Mouse (Mus musculus) myocyte (in vitro differentiated cells): ENCODE measurements around the gene Zc3h12c. TPM values are rescaled to one million over a fixed set of nuclear protein-coding genes. Genes with fewer than 3 reads are reported as not detected.

Experiments
- H3K27me3 ChIP-seq: one replicate; pipeline ENCODE4 v1.6.1; 2011; ENCODE audit not compliant: control insufficient read depth, insufficient read depth, insufficient read length
- H3K36me3 ChIP-seq: one replicate; pipeline ENCODE4 v1.6.1; 2011; ENCODE audit not compliant: control insufficient read depth, insufficient read depth
- H3K4me2 ChIP-seq: one replicate; pipeline ENCODE4 v1.6.1; 2011; ENCODE audit warnings: low read depth, control low read depth
- H3K4me3 ChIP-seq: one replicate; pipeline ENCODE4 v1.5.1; 2011; ENCODE audit warnings: mild to moderate bottlenecking, control low read depth, moderate library complexity
- H3K79me2 ChIP-seq: one replicate; pipeline ENCODE4 v1.6.1; 2011; ENCODE audit not compliant: control insufficient read depth, insufficient read depth
- H3ac ChIP-seq: one replicate; pipeline ENCODE4 v1.6.1; 2011; ENCODE audit not compliant: control insufficient read depth, insufficient read length
- CEBPB ChIP-seq: IDR thresholded peaks from 2 replicates; pipeline ENCODE4 v1.6.1; 2011; ENCODE audit warnings: mild to moderate bottlenecking, moderate library complexity; ENCODE audit not compliant: poor library complexity, insufficient read depth, severe bottlenecking
- E2F4 ChIP-seq: IDR thresholded peaks from one replicate; pipeline ENCODE4 v1.6.1; 2011; ENCODE audit warnings: mild to moderate bottlenecking, control low read depth, moderate library complexity; ENCODE audit not compliant: insufficient read depth
- MAX ChIP-seq: IDR thresholded peaks from one replicate; pipeline ENCODE4 v1.6.1; 2011; ENCODE audit warnings: low read depth, mild to moderate bottlenecking, control low read depth
- MYOD1 ChIP-seq, 3 experiments: IDR thresholded peaks; one replicate each; pipeline ENCODE4 v1.6.1; 2011; ENCODE audit warnings: control low read depth in 2 of 3, low read depth in 2 of 3, mild to moderate bottlenecking in 2 of 3, moderate library complexity in 1 of 3; ENCODE audit not compliant: insufficient read length in 2 of 3, control insufficient read depth in 1 of 3
- MYOG ChIP-seq, 3 experiments: IDR thresholded peaks; one replicate each; pipeline ENCODE4 v1.6.1; 2011; ENCODE audit warnings: control low read depth in 2 of 3, low read depth in 2 of 3, mild to moderate bottlenecking in 2 of 3; ENCODE audit not compliant: insufficient read length in 2 of 3, control insufficient read depth in 1 of 3, insufficient read depth in 1 of 3
- POLR2A ChIP-seq: IDR thresholded peaks from one replicate; pipeline ENCODE4 v1.6.1; 2011; ENCODE audit warnings: low read depth, mild to moderate bottlenecking, control low read depth, moderate library complexity; ENCODE audit not compliant: insufficient read length
- POLR2AphosphoS2 ChIP-seq: IDR thresholded peaks from one replicate; pipeline ENCODE4 v1.6.1; 2011; ENCODE audit warnings: low read depth, control low read depth; ENCODE audit not compliant: insufficient read length
- REST ChIP-seq: IDR thresholded peaks from one replicate; pipeline ENCODE4 v1.6.1; 2011; ENCODE audit warnings: mild to moderate bottlenecking, control low read depth, moderate library complexity; ENCODE audit not compliant: insufficient read depth, insufficient read length
- SRF ChIP-seq: IDR thresholded peaks from one replicate; pipeline ENCODE4 v1.6.1; 2011; ENCODE audit warnings: low read depth; ENCODE audit not compliant: control insufficient read depth, insufficient read length
- TCF12 ChIP-seq: IDR thresholded peaks from one replicate; pipeline ENCODE4 v1.6.1; 2011; ENCODE audit warnings: mild to moderate bottlenecking, control low read depth; ENCODE audit not compliant: poor library complexity, insufficient read depth, severe bottlenecking
- TCF3 ChIP-seq: IDR thresholded peaks from one replicate; pipeline ENCODE4 v1.6.1; 2011; ENCODE audit warnings: low read depth, control low read depth; ENCODE audit not compliant: insufficient read length
- USF1 ChIP-seq: IDR thresholded peaks from one replicate; pipeline ENCODE4 v1.6.1; 2011; ENCODE audit warnings: low read depth, mild to moderate bottlenecking, control low read depth, moderate library complexity
- polyA plus RNA-seq: library from polyadenylated mRNA; unstranded; fragments of >200 nt; fragmentation: generic; extraction: Trizol; gene quantifications from one replicate; pipeline ENCODE4 v1.2.1, GENCODE M21; 2012; ENCODE audit warnings: missing spikeins

The Zc3h12c gene
- polyA plus RNA-seq, 1 experiment = 1.2 TPM

DNA sequence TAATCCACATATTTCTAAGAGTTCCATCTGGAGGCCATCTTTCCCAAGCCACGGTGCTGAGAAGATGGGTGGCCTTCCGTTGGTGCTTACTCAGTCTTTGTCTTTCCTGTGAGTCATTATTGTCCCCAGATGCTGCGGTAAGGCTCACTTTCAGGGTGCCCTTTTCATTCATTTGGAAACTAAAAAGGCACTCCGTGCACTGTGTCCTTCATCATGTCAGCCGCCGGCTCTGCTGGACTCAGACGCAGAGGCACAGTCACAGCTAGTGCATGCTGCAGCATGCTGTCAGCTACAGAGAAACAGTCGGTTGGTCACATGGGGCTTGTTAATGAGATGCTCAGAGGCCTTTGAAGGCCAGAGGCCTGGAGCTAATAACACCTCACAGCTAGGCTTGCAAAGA lies 19.7 kb upstream of the Zc3h12c start:
- no peak overlapping the region for H3ac ChIP-seq
- no peak for TF ChIP-seq USF1
- TF ChIP-seq TCF3 = no peak
- TF ChIP-seq MYOD1 (IDR thresholded peaks at IDR 0.05; ENCODE audit: control insufficient read depth in 1 of 3, insufficient read length in 2 of 3, low read depth in 2 of 3) = no peak
- TF ChIP-seq MYOG (IDR thresholded peaks at IDR 0.05; ENCODE audit: control insufficient read depth in 1 of 3, insufficient read depth in 1 of 3, insufficient read length in 2 of 3, low read depth in 2 of 3) = no peak
- TF ChIP-seq POLR2A = no peak
- no peak for TF ChIP-seq REST
- no peak for TF ChIP-seq TCF12
- no peaks in the 10 kb centered on the region for H3K36me3 ChIP-seq
- no peaks in the 10 kb centered on the region for H3K27me3 ChIP-seq
- no peaks in the 10 kb centered on the region for H3K79me2 ChIP-seq
- no peak overlapping the region for H3K4me3 ChIP-seq
- peak overlapping the region; percentile 49 for H3K4me2 ChIP-seq

DNA sequence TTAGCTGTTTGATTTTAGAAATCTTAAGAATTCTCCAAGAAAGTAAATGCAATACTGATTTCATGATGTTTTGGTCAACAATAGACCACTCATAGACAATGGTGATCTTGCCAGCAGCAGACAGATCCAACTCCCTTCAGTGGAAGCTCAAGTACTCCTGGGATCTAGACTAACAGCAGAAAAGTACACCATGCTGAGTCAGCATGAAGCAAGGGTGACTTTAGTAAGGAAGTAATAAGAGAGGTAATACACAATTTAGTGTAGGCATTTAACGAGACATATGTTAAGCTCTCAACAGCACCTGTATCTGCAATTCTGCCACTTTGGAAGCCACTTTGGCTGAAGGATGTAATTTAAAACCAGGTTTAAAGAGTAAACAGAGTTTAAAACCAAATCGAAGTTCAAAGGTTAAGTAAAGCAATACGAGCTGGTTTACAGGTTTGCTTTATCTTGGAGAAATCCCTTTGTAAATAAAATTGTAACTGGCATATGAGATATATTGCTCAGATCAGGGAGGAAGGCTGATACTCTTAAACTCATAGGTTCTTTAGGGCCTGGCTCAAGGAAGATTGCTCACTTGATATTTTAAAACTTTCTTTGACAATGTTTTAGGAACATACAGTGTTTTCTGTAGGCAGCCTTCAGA lies 18.0 kb upstream of the Zc3h12c start:
- no peak overlapping the region for H3K4me2 ChIP-seq
- TF ChIP-seq POLR2A (no peak), REST (no peak), TCF12 (no peak), TCF3 (no peak), MYOG (IDR thresholded peaks at IDR 0.05; ENCODE audit: control insufficient read depth in 1 of 3, insufficient read depth in 1 of 3, insufficient read length in 2 of 3, low read depth in 2 of 3) (no peak), E2F4 (no peak), POLR2AphosphoS2 (no peak), CEBPB (no peak), SRF (no peak), USF1 (no peak), MAX (no peak), MYOD1 (IDR thresholded peaks at IDR 0.05; ENCODE audit: control insufficient read depth in 1 of 3, insufficient read length in 2 of 3, low read depth in 2 of 3) (no peak)
- no peak overlapping the region for H3ac ChIP-seq
- no peaks in the 10 kb centered on the region for H3K36me3 ChIP-seq
- H3K27me3 ChIP-seq = no peaks in the 10 kb centered on the region
- H3K4me3 ChIP-seq = no peak overlapping the region
- H3K79me2 ChIP-seq = no peaks in the 10 kb centered on the region

DNA sequence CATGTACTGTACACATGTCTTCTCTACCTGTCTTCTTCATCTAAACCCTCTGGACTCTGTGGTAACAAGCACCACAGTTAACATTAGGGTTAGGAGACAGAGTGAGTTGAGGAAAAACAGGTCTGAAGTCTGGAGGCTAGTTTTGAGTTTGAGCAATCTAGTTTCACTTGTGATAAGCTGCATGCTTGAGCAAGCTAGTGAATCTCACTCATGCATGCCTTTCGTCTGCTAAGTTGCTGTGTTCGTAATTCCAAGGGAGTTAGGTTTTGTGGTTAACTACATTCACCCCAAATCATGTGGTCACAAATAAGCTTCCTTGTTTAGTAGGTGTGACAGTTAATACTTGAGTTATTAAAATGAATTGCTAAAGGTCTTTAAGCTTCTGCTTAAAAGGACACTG lies 13.0 kb upstream of the Zc3h12c start:
- TF ChIP-seq POLR2A (no peak), USF1 (no peak), REST (no peak), MYOD1 (IDR thresholded peaks at IDR 0.05; ENCODE audit: control insufficient read depth in 1 of 3, insufficient read length in 2 of 3, low read depth in 2 of 3) (no peak)
- Histone ChIP-seq H3K36me3 (no peaks in the 10 kb centered on the region), H3K79me2 (no peaks in the 10 kb centered on the region), H3K4me3 (no peak overlapping the region), H3ac (no peak overlapping the region), H3K4me2 (no peak overlapping the region), H3K27me3 (no peaks in the 10 kb centered on the region)

DNA sequence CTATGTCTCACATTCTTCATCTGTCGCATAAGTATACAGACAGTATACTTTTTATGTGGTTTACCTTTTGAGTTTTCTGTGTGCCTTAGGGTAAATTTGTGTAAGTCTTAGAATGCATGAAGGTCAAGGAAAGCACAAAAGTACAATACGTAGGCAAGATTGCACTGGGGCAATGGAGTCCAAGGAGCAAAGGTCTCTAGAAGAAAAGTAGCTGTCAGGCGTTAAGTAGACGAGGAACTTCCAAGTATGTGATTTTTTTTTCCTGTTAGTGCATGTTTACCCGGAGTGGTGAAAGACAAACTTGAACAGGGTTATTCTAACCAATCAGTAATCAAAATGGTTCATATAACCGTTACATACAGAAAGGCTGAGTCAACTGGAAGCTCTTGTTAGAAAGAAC lies 12.5 kb upstream of the Zc3h12c start:
- Histone ChIP-seq H3ac (no peak overlapping the region), H3K4me3 (no peak overlapping the region), H3K79me2 (no peaks in the 10 kb centered on the region), H3K27me3 (no peaks in the 10 kb centered on the region), H3K4me2 (no peak overlapping the region), H3K36me3 (no peaks in the 10 kb centered on the region)
- no peak for TF ChIP-seq REST
- TF ChIP-seq TCF12 = no peak
- no peak for TF ChIP-seq TCF3
- no peak for TF ChIP-seq MYOD1 (IDR thresholded peaks at IDR 0.05; ENCODE audit: control insufficient read depth in 1 of 3, insufficient read length in 2 of 3, low read depth in 2 of 3)
- no peak for TF ChIP-seq SRF
- no peak for TF ChIP-seq POLR2A
- TF ChIP-seq CEBPB = no peak

DNA sequence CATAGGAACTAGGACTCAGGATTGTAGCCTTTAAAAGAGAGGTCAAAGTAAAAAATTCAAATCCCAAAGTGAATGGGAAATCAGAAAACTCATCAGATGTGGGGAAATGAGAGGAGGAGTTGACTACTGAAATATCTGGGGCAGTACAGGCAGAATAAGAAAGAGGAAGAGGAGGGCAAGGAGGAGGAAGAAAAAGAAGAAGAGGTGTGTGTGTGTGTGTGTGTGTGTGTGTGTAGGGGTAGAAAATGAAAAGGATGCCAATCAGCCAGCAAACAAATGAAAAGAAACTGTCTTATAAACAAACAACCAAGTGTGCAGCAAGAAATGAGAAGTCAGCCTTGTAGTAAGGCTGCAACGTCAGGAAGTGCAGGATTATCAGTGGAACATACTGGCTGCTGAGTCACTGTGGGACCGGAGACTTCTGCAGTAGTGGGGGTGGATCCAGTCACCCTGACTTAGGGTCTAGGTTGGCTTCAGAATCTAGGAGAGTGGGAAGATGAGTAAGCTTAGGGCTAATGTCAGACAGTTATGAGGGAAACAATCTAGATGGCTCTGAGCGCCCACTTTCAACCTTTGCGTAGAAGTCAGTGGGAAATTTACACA lies 7.0 kb upstream of the Zc3h12c start:
- Histone ChIP-seq H3K4me3 (no peak overlapping the region), H3K27me3 (no peaks in the 10 kb centered on the region), H3K79me2 (no peaks in the 10 kb centered on the region), H3K4me2 (peak overlapping the region; percentile 40), H3ac (no peak overlapping the region), H3K36me3 (no peaks in the 10 kb centered on the region)
- TF ChIP-seq TCF12 (no peak), MYOD1 (IDR thresholded peaks at IDR 0.05; ENCODE audit: control insufficient read depth in 1 of 3, insufficient read length in 2 of 3, low read depth in 2 of 3) (no peak), TCF3 (no peak), USF1 (no peak), MYOG (IDR thresholded peaks at IDR 0.05; ENCODE audit: control insufficient read depth in 1 of 3, insufficient read depth in 1 of 3, insufficient read length in 2 of 3, low read depth in 2 of 3) (no peak), MAX (no peak), SRF (no peak)
